Mouse (Mus musculus) splenic B cell, adult 2 months (primary cell): ENCODE measurements around the gene Prkrip1.
A peak's percentile ranks its signal among the peaks of the same experiment; 100 is the strongest.
"Not testable (repeated sequence)": the region's sequence is repeated elsewhere in the genome, so short reads cannot be mapped to it uniquely, and the experiment has no call there.

Source experiments
- DNase-seq: peaks from one replicate; pipeline ENCODE4 v3.0.0-alpha.2; 2011; ENCODE audit warnings: low read depth, low spot score
- H3K27me3 ChIP-seq: 2 replicates; pipeline ENCODE4 v1.6.1; 2012; ENCODE audit warnings: mild to moderate bottlenecking, low read length, moderate library complexity, mixed read lengths; ENCODE audit not compliant: control insufficient read depth, poor library complexity, insufficient read depth, severe bottlenecking
- H3K36me3 ChIP-seq: 2 replicates; pipeline ENCODE4 v1.6.1; 2012; ENCODE audit warnings: mild to moderate bottlenecking, low read length, moderate library complexity, mixed read lengths; ENCODE audit not compliant: control insufficient read depth, poor library complexity, insufficient read depth, severe bottlenecking

The Prkrip1 gene

GRCm38 (mm10) chr5:136217932-136218381, 19.2 kb upstream of the Prkrip1 start:
- no peaks in the 10 kb centered on the region for H3K27me3 ChIP-seq
- no peaks in the 10 kb centered on the region for H3K36me3 ChIP-seq
- no peak for DNase-seq

GRCm38 (mm10) chr5:136217004-136217665, 18.4 kb upstream of the Prkrip1 start:
- DNase-seq = no peak
- Histone ChIP-seq H3K27me3 (no peaks in the 10 kb centered on the region), H3K36me3 (no peaks in the 10 kb centered on the region)

GRCm38 (mm10) chr5:136215958-136216357, 17.2 kb upstream of the Prkrip1 start:
- DNase-seq = no peak
- no peaks in the 10 kb centered on the region for H3K36me3 ChIP-seq
- H3K27me3 ChIP-seq = no peaks in the 10 kb centered on the region

- peak; percentile 36 for DNase-seq
- no peaks in the 10 kb centered on the region for H3K36me3 ChIP-seq
- no peaks in the 10 kb centered on the region for H3K27me3 ChIP-seq
Measured at GRCm38 (mm10) chr5:136215211-136215610, 16.4 kb upstream of the Prkrip1 start.

- H3K27me3 ChIP-seq = no peaks in the 10 kb centered on the region
- DNase-seq = no peak
- no peaks in the 10 kb centered on the region for H3K36me3 ChIP-seq
Measured at GRCm38 (mm10) chr5:136213716-136214115, 15.0 kb upstream of the Prkrip1 start.

- Histone ChIP-seq H3K27me3 (no peaks in the 10 kb centered on the region), H3K36me3 (no peaks in the 10 kb centered on the region)
- DNase-seq = no peak
Measured at GRCm38 (mm10) chr5:136212716-136213115, 14.0 kb upstream of the Prkrip1 start.

- not testable (repeated sequence) for H3K27me3 ChIP-seq, DNase-seq, H3K36me3 ChIP-seq
Measured at GRCm38 (mm10) chr5:136211341-136212102, 12.8 kb upstream of the Prkrip1 start.

GRCm38 (mm10) chr5:136210549-136210948, 11.8 kb upstream of the Prkrip1 start:
- H3K36me3 ChIP-seq = no peaks in the 10 kb centered on the region
- DNase-seq = no peak

GRCm38 (mm10) chr5:136201832-136202231, 3.1 kb upstream of the Prkrip1 start:
- H3K27me3 ChIP-seq = no peaks in the 10 kb centered on the region
- no peaks in the 10 kb centered on the region; the same call in 1 of the 2 replicates for H3K36me3 ChIP-seq
- peak; percentile 72 for DNase-seq

More at GRCm38 (mm10) chr5:136210549-136210948, 11.8 kb upstream of the Prkrip1 start:
- H3K27me3 ChIP-seq = no peaks in the 10 kb centered on the region

GRCm38 (mm10) chr5:136199526-136199925, 763 bp upstream of the Prkrip1 start:
- Histone ChIP-seq H3K36me3 (peaks cover 7% of the 10 kb centered on the region; the same call in 1 of the 2 replicates), H3K27me3 (no peaks in the 10 kb centered on the region)
- DNase-seq = peak; percentile 43

GRCm38 (mm10) chr5:136191870-136192269, 6.9 kb downstream of the Prkrip1 start:
- DNase-seq = no peak

GRCm38 (mm10) chr5:136186723-136187122, 12.0 kb downstream of the Prkrip1 start:
- Histone ChIP-seq H3K27me3 (no peaks in the 10 kb centered on the region), H3K36me3 (peaks cover 9% of the 10 kb centered on the region)
- DNase-seq = peak; percentile 84

More at GRCm38 (mm10) chr5:136191870-136192269, 6.9 kb downstream of the Prkrip1 start:
- H3K36me3 ChIP-seq = peaks cover 16% of the 10 kb centered on the region
- H3K27me3 ChIP-seq = no peaks in the 10 kb centered on the region

- peaks cover 9% of the 10 kb centered on the region for H3K36me3 ChIP-seq
- H3K27me3 ChIP-seq = no peaks in the 10 kb centered on the region
- no peak for DNase-seq
Measured at GRCm38 (mm10) chr5:136183766-136184165, 15.0 kb downstream of the Prkrip1 start.

- H3K36me3 ChIP-seq = peaks cover 7% of the 10 kb centered on the region
- DNase-seq = no peak
- no peaks in the 10 kb centered on the region for H3K27me3 ChIP-seq
Measured at GRCm38 (mm10) chr5:136182830-136183229, 15.9 kb downstream of the Prkrip1 start.

GRCm38 (mm10) chr5:136182049-136182448, 16.7 kb downstream of the Prkrip1 start:
- H3K36me3 ChIP-seq = peaks cover 5% of the 10 kb centered on the region
- DNase-seq = no peak
- H3K27me3 ChIP-seq = no peaks in the 10 kb centered on the region
